Mouse (Mus musculus) embryo, embryonic 10.5 days (tissue): ENCODE measurements at regions not wholly inside any gene's neighbourhood (a gene's known extent, or its start where the extent isn't known, plus 50 kb on each side); places are given as distances from the start of the nearest gene placed in this dataset.
A peak's percentile ranks its signal among the peaks of the same experiment; 100 is the strongest.

Source experiments
- DNase-seq: peaks from one replicate; pipeline ENCODE4 v3.0.0-alpha.2; 2015; ENCODE audit warnings: low spot score

DNA sequence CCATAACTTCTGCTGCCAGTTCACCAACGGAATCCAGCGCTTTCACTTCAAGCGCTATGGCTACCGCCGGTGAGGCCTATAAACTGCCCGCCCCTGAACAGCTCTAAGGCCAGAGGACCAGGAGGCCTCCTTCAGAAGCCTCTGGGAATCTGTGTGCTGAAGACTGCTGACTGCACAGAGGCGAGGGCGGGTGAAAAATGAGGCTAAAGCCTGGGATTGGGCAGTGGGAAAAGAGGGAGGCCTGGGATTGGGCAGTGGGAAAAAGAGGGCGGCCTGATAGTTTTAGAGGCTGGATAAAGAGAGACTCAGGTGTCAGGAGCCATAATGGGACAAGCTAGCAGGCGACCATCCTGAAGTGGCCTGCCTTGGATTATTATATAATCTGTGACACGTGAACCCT lies 80.8 kb downstream of the Plekhb2 start:
- DNase-seq = no peak

- no peak for DNase-seq
These were observed 93.4 kb downstream of the Plekhb2 start for GRCm38 (mm10) chr1:34943196-34943595.

- no peak for DNase-seq
These were observed 112.1 kb downstream of the Plekhb2 start for GRCm38 (mm10) chr1:34961633-34962507.

DNA sequence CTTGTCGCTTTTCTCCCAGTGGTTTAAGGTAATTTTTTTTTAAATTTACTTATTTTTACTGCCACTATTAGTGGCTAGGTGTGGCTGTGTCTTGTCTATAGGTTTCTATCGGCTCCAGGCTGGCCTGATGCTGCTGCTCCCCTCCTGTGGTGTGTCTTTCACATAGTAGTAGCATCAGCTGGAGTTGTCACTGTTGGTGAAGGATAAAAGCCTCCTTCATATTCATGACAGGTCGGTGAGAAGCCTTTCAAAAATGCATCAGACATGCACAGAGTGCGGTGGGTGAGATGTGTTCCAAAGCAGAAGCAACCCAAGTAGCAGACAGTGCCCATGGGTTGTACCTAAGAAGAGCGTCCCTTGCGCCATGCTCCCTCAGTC lies 112.7 kb downstream of the Plekhb2 start:
- DNase-seq = no peak

DNA sequence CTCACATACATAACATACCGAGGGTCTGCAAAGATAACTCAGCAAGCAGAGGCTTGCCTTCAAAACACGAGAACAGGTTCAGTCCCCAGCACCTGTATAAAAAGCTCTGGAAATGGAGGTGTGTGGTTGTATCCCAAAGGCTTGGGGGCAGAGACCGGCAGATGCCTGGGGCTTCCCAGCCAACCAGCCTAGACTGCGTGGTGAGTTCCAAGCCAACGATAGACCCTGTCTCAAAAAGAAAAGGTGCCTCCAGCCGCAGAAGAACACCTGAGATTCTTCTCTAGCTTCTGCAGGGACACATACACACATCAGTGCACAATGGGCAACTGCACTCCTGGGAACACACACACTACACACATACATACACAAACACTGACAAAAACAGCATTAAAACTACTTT lies 125.0 kb downstream of the Plekhb2 start:
- DNase-seq = no peak

DNA sequence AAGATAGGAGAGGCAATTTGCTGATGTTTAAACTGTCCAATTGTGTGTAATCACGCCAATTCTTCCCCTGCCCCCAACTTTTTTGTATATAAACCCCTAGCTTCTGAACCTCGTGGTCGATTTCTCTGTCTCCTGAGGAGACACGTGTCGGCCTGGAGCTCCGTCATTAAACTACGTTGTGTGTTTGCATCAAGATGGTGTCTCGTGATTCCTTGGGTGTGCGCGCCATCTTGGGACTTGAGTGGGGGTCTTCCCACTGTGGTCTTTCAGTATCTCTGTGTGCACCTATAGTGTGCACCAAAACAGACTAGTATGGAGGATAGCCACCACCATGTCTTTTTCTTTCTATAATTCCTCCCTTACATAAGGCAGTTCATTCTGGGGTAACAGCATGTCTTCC lies 128.4 kb downstream of the Plekhb2 start:
- DNase-seq = no peak

DNA sequence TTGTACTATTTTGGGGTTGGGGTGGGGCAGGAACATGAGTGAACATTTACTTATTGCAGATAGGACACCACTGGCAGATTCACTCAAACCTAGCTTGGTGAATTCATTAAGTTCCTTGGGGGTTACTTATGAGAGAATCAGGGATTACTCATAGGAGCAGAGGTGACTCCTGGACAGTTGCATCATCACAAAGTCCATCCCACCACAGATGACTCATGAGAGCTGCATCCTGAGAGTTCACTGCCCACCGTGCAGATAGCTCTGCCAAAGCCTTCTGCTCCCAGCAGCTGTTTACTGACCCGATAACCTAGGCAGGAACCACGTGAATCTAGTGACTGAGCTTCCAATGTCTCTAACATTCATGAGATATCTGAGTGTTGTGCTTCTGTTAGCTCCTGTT lies 129.6 kb downstream of the Plekhb2 start:
- DNase-seq = no peak

GRCm38 (mm10) chr1:34981934-34982333 lies 132.2 kb downstream of the Plekhb2 start:
- no peak for DNase-seq

GRCm38 (mm10) chr1:34982966-34983365 lies 133.2 kb downstream of the Plekhb2 start:
- DNase-seq = no peak

DNA sequence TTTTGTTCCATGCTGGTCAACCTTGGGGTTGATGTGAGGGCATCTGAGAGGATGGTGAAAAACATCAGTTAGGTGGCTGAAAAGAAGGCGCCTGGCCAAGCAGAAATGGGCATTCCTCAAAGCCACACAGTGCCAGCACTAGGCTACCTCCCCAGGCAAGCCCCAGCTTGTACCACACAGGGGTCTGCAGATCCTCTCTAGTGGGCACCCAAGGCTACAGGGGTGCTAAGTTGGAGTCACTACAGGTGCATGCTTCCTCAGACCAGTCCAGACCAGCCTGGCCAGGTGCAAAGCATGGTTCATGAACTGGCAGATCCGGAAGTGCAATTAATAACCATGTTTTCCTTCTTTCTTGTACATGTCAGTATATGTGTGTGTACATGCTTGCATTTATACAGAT lies 137.1 kb downstream of the Plekhb2 start:
- DNase-seq = no peak

GRCm38 (mm10) chr1:34987650-34988221 lies 138.0 kb downstream of the Plekhb2 start:
- no peak for DNase-seq

GRCm38 (mm10) chr1:34988225-34988624 lies 138.4 kb downstream of the Plekhb2 start:
- peak; percentile 15 for DNase-seq

DNA sequence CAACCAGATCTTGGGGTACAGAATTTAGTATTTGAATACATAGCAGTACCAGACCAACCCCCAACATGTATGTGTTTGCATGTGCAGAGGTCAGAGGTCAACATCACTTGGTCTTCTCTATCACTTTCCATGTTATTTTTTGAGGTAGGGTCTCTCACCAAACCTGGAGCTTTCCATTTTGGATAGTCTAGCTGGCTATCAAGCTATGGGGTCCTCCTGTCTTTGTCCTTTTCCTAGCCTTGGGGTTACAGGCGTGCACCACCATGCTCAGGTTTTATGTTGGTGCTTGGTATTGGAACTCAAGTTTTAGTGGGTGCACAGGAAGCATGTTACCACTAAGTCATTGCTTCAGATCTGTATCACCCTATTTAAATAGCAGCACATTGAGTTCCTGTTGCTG lies 151.0 kb downstream of the Plekhb2 start:
- no peak for DNase-seq

- DNase-seq = peak; percentile 82
These were observed 167.7 kb downstream of the Plekhb2 start for GRCm38 (mm10) chr1:35017471-35017870.

DNA sequence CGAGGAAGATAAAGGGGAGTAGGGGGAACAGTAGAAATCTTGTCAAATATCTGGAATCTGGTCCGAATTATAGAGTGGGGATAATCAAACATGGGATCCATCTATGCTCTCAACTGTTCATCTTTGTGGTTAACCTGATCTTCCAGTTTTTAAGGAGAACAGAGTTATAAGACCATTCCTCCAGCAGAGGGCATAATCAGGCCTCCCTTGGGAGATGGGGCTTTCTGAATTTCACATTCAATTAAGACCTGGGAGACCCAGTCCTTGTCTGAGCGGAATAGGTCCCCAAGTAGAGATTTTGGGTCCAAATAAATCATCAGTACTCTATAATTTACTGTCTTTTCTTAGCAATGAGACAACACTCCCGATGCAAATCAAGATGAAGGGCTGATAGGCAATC lies 182.8 kb downstream of the Plekhb2 start:
- DNase-seq = peak; percentile 58

DNA sequence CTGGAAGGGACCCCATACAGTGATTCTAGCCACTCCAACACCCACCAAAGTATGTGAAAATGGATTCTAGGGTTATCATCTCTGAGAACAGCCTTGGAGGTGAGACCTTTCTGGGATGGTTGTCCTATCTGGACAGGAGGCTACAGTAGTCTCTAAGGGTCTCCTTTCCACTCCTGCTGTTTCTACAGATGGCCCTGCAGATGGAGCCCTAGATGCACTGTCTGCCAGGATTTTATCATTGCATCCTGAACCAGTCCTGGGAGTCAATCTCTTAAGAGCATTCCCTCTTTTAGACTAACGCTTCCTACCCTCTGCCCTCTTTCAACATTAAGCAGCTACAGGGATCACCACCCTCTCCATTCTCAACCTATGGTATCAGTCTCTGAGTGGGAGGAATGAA lies 223.0 kb downstream of the Plekhb2 start:
- no peak for DNase-seq

- DNase-seq = no peak
These were observed 245.1 kb downstream of the Plekhb2 start for GRCm38 (mm10) chr1:35094873-35095272.

DNA sequence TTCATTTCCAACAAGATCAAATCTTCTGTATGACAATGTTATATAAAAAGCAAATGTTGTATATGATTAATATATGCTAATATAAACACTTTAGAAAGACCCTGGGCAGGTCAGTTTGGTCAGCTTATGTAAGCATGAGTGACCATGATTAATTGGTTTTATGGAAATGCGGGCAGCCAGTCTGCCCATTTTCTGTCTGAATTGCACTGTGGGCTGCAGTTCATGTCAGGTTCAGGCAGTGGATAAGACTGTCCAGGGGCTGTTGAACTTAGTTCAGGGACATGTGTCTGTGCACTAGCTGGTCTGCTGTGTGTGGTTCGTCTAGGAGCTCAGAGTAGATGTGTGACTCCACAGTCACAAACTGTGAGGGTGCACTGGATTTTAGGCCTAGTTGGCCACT lies 246.0 kb downstream of the Plekhb2 start:
- peak; percentile 27 for DNase-seq

- no peak for DNase-seq
These were observed 256.9 kb downstream of the Plekhb2 start for GRCm38 (mm10) chr1:35106665-35107064.

DNA sequence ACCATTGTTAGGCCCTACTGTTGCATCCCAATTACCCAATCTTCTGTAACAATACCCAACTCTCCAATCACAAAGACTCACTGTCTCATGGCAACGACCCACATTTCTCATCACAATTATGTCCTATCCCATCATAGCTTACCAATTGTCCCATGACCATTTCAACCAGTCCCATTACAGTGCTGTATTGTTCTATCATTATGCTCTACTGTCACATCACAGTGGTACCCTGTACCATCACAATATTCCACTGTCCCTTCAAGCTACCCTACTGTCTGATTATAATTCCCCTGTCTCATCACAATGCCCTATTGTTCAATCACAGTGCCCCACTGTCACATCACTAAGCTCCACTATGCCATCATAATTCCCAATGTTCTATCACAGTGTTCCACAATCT lies 260.0 kb downstream of the Plekhb2 start:
- no peak for DNase-seq

DNA sequence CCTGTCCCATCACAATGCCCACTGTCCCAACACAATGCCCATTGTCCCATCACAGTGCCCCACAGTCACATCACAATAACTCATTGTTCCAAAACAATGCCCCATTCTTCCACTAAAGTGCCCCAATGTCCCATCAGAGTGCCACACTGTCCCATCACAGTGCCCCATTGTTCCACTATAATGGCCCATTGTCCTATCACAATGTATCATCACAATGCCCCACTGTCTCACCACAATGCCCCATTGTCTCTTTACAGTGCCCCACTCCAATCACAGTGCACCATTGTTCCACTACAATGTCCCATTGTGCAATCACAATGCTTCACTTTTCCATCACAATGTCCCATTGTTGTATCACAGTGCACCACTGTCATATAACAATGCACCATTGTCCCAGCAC lies 265.7 kb downstream of the Plekhb2 start:
- DNase-seq = no peak

DNA sequence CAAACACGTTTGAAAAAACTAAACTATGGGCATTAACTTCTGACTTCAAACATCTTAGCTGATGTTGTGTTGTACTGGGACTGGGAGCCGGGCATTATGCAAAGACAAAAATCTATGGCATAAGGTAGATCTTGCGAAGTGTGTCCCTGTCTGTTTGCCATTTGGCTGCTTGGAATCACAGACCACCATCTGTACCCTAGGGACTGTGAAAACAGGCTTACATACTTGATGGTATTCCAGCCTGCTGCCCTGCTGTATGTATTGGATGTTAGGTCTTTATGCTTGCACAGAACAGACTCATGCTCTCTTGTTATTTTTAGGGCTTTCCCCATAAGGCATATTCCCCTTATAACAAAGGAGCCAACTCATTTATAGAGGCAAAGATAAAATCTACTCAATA lies 288.1 kb downstream of the Plekhb2 start:
- no peak for DNase-seq

DNA sequence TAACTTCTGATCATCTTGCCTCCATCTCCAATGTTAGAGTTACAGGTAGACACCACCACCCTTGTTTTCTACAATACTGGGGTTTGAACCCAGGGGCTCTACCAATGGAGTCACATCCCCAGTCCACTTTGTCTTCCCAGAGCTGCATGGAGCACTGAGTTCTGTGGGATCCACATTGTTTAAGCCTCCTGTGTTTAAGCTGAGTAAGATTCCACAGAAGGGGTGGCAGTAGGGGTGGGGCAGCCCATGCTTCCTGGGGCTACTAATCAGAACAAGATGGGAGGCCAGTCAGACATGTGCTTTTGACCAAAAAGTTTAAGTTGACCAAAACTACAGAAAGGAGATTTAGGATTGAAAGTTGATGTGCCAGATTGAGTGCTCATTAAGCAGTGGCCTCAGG lies 299.3 kb downstream of the Plekhb2 start:
- DNase-seq = no peak

DNA sequence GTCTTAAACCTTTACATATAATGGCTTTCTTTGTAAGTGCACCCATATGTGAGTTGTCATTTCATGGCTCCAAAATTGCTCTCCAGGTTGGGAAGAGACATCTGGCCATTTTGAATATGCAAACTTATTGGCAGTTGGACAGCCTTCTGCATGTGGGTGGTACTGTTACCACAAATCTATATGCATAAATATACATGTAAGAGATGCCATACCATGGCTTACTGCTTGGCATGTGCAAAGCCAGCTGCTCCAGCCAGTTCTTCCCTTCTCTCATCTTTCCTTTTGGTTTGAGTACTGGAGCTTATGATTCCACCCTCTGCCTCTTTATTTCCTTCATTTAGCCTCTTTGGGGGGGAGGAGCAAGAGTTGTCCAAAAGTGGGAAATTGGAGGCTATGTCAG lies 312.7 kb downstream of the Plekhb2 start:
- DNase-seq = no peak
